In genomic region chr17:23674271-23674952, GRCm38 (mm10) we compare ENCODE assay signal across 9 mouse cellular contexts. TPM values are rescaled to one million over a fixed set of nuclear protein-coding genes. Genes with fewer than 3 reads are reported as not detected.
DNase-seq lines count a peak whose midpoint lies in the region; ATAC-seq lines count a peak whose summit lies in the region.
"Had no signal": no experiment of that assay in that cellular context is flagged by ENCODE, and none has a peak within 500 bp of the region (broad histone marks: within the 10 kb centered on the region; RNA-seq: fewer than 3 reads in every experiment).

No protein-coding gene starts in this region.

- peaks cover 26% of the 10 kb centered on the region for H3K27me3 ChIP-seq in limb, embryonic 11.5 days (ENCODE audit: control insufficient read depth, insufficient read depth, low read length)
- H3K27me3 ChIP-seq in neural tube, embryonic 14.5 days (ENCODE audit: control insufficient read depth, insufficient read depth, low read length), result peaks cover 9% of the 10 kb centered on the region

- H3K9ac ChIP-seq in limb, embryonic 11.5 days (ENCODE audit: low read length), result peak overlapping the region; percentile 41; the same call in 1 of the 2 replicates
- peak overlapping the region; percentile 69 for H3K9ac ChIP-seq in neural tube, embryonic 14.5 days (replicated peaks; ENCODE audit: low read depth, low read length)

- peaks cover 6% of the 10 kb centered on the region; the same call in 1 of the 2 replicates for H3K4me1 ChIP-seq in brown adipose tissue, adult 24 weeks (ENCODE audit: control insufficient read depth, insufficient read depth, insufficient read length, low read length)
- peaks cover 27% of the 10 kb centered on the region for H3K4me1 ChIP-seq in limb, embryonic 11.5 days (ENCODE audit: control insufficient read depth, insufficient read depth, low read length)
- peaks cover 10% of the 10 kb centered on the region; the same call in 1 of the 2 replicates for H3K4me1 ChIP-seq in neural tube, embryonic 14.5 days (ENCODE audit: control insufficient read depth, insufficient read depth, low read length)

- DNase-seq in layer of hippocampus, postnatal 10 days (ENCODE audit: low spot score in 2 of 2), result peak; percentile 33 to 35
- DNase-seq in layer of hippocampus, adult 18-20 months (ENCODE audit: low spot score in 2 of 2), result no peak
- peak; percentile 50 to 64 for DNase-seq in heart, adult 9 months (ENCODE audit: low spot score in 2 of 2)
- DNase-seq in limb, embryonic 11.5 days (ENCODE audit: low spot score), result no peak
- no peak for DNase-seq in yolk sac, embryonic 10.5 days (ENCODE audit: low spot score)
- DNase-seq in frontal cortex, postnatal 14 days (ENCODE audit: low spot score in 2 of 2), result no peak

- 35% methylated on average over 9 of the region's 9 CpGs for WGBS in limb, embryonic 11.5 days
- 44% methylated on average over 9 of the region's 9 CpGs for WGBS in neural tube, embryonic 14.5 days

- peaks cover 3% of the 10 kb centered on the region; the same call in 1 of the 2 replicates for H3K36me3 ChIP-seq in limb, embryonic 11.5 days (ENCODE audit: control insufficient read depth, insufficient read depth, low read length)
- H3K36me3 ChIP-seq in neural tube, embryonic 14.5 days (ENCODE audit: control insufficient read depth, insufficient read depth, low read length), result no peaks in the 10 kb centered on the region

- H3K9me3 ChIP-seq in limb, embryonic 11.5 days (ENCODE audit: control insufficient read depth, low read length), result no peaks in the 10 kb centered on the region
- no peaks in the 10 kb centered on the region for H3K9me3 ChIP-seq in neural tube, embryonic 14.5 days (ENCODE audit: control insufficient read depth, low read length)

- peak overlapping the region; percentile 81 for H3K4me3 ChIP-seq in brown adipose tissue, adult 24 weeks (ENCODE audit: insufficient read depth, low read depth, low read length)
- peak overlapping the region; percentile 55 for H3K4me3 ChIP-seq in limb, embryonic 11.5 days (ENCODE audit: low read depth, low read length)
- H3K4me3 ChIP-seq in neural tube, embryonic 14.5 days (ENCODE audit: low read depth, low read length), result peak overlapping the region; percentile 59

- ATAC-seq in limb, embryonic 11.5 days (ENCODE audit: insufficient number of reproducible peaks, low FRiP score, low TSS enrichment, low read depth), result no peak
- ATAC-seq in neural tube, embryonic 14.5 days (ENCODE audit: low read depth), result peak; percentile 4; the same call in 1 of the 2 replicates

- H3K27ac ChIP-seq in brown adipose tissue, adult 24 weeks (replicated peaks; ENCODE audit: low read depth, low read length), result peak overlapping the region; percentile 73
- no peak overlapping the region for H3K27ac ChIP-seq in limb, embryonic 11.5 days (replicated peaks; ENCODE audit: low read depth, low read length)
- no peak overlapping the region for H3K27ac ChIP-seq in neural tube, embryonic 14.5 days (ENCODE audit: low read depth, low read length)

- peak overlapping the region; percentile 76 for H3K4me2 ChIP-seq in limb, embryonic 11.5 days (ENCODE audit: low read depth, severe bottlenecking)
- H3K4me2 ChIP-seq in neural tube, embryonic 14.5 days (ENCODE audit: low read depth, low read length), result peak overlapping the region; percentile 56

RNA-seq across cellular contexts. Expression of gene Thoc6, which starts 0.7 kb away (rescaled TPM):
- total RNA-seq in layer of hippocampus, postnatal 10 days (2021), result 10 to 100 TPM; 11.4 to 12.9 TPM
- 10 to 100 TPM in 1 of 2 experiments, 1 to 10 TPM in 1; 8.8 to 10.0 TPM for total RNA-seq in layer of hippocampus, adult 18-20 months (2021)
- polyA plus RNA-seq in brown adipose tissue, adult 24 weeks (2012; ENCODE audit: insufficient read depth, insufficient read length, missing spikeins), result 13.0 and 16.3 TPM in 2 replicates
- polyA plus RNA-seq in limb, embryonic 11.5 days (2014; fragmentation: Nextera tagmentation; extraction: Ambion mirVana), result 54.8 and 58.1 TPM in 2 replicates
- 42.1 and 43.0 TPM in 2 replicates for polyA plus RNA-seq in neural tube, embryonic 14.5 days (2014; fragmentation: Nextera tagmentation; extraction: Ambion mirVana)

RNA-seq across cellular contexts. Expression of gene Hcfc1r1, which starts 1.0 kb away (rescaled TPM):
- total RNA-seq in layer of hippocampus, postnatal 10 days (2021), result 100 to 1,000 TPM; 137 to 148 TPM
- total RNA-seq in layer of hippocampus, adult 18-20 months (2021), result 100 to 1,000 TPM; 117 to 122 TPM
- 284 and 292 TPM in 2 replicates for polyA plus RNA-seq in brown adipose tissue, adult 24 weeks (2012; ENCODE audit: insufficient read depth, insufficient read length, missing spikeins)
- polyA plus RNA-seq in limb, embryonic 11.5 days (2014; fragmentation: Nextera tagmentation; extraction: Ambion mirVana), result 45.5 and 53.0 TPM in 2 replicates
- polyA plus RNA-seq in neural tube, embryonic 14.5 days (2014; fragmentation: Nextera tagmentation; extraction: Ambion mirVana), result 132 and 147 TPM in 2 replicates

RNA-seq across cellular contexts. Expression of gene Tnfrsf12a, which starts 2.9 kb away (rescaled TPM):
- total RNA-seq in layer of hippocampus, postnatal 10 days (2021), result 1 to 10 TPM; 6.8 to 7.2 TPM
- total RNA-seq in layer of hippocampus, adult 18-20 months (2021), result 1 to 10 TPM; 6.4 to 7.0 TPM
- polyA plus RNA-seq in brown adipose tissue, adult 24 weeks (2012; ENCODE audit: insufficient read depth, insufficient read length, missing spikeins), result 20.5 and 40.5 TPM in 2 replicates
- polyA plus RNA-seq in limb, embryonic 11.5 days (2014; fragmentation: Nextera tagmentation; extraction: Ambion mirVana), result 4.3 and 5.0 TPM in 2 replicates
- 2.6 and 3.8 TPM in 2 replicates for polyA plus RNA-seq in neural tube, embryonic 14.5 days (2014; fragmentation: Nextera tagmentation; extraction: Ambion mirVana)

RNA-seq across cellular contexts. Expression of gene Cldn6, which starts 4.6 kb away (rescaled TPM):
- under 1 TPM; 0.22 to 0.25 TPM for total RNA-seq in layer of hippocampus, postnatal 10 days (2021)
- total RNA-seq in layer of hippocampus, adult 18-20 months (2021), result not detected
- polyA plus RNA-seq in brown adipose tissue, adult 24 weeks (2012; ENCODE audit: insufficient read depth, insufficient read length, missing spikeins), result not detected in 2 replicates
- polyA plus RNA-seq in limb, embryonic 11.5 days (2014; fragmentation: Nextera tagmentation; extraction: Ambion mirVana), result 21.3 and 23.3 TPM in 2 replicates
- not detected in 2 replicates for polyA plus RNA-seq in neural tube, embryonic 14.5 days (2014; fragmentation: Nextera tagmentation; extraction: Ambion mirVana)
- total RNA-seq: adrenal gland, adult 18-20 months had no signal

RNA-seq across cellular contexts. Expression of gene Cldn9, which starts 9.4 kb away (rescaled TPM):
- under 1 TPM in 1 of 2 experiments, not detected in 1; 0.57 TPM for total RNA-seq in layer of hippocampus, postnatal 10 days (2021)
- not detected for total RNA-seq in layer of hippocampus, adult 18-20 months (2021)
- not detected in 2 replicates for polyA plus RNA-seq in brown adipose tissue, adult 24 weeks (2012; ENCODE audit: insufficient read depth, insufficient read length, missing spikeins)
- polyA plus RNA-seq in limb, embryonic 11.5 days (2014; fragmentation: Nextera tagmentation; extraction: Ambion mirVana), result 7.4 and 7.6 TPM in 2 replicates
- 0.70 and 1.4 TPM in 2 replicates for polyA plus RNA-seq in neural tube, embryonic 14.5 days (2014; fragmentation: Nextera tagmentation; extraction: Ambion mirVana)
- total RNA-seq: adrenal gland, adult 18-20 months had no signal

Comparison
In these comparisons a context has a peak if more than half of its experiments do, and no peak if none do; other contexts are left out.
1. DNase-seq: peak in layer of hippocampus, postnatal 10 days (2 of 2) and heart, adult 9 months (2 of 2); none in layer of hippocampus, adult 18-20 months (0 of 2), limb, embryonic 11.5 days (single experiment), yolk sac, embryonic 10.5 days (single experiment) and frontal cortex, postnatal 14 days (0 of 2).
2. Peak in every context shown above with its lines, with median percentiles within 50 percentile points of each other: H3K4me3 ChIP-seq.